Mouse (Mus musculus): ENCODE results near the gene Hoxb13. TPM values are rescaled to one million over a fixed set of nuclear protein-coding genes. Genes with fewer than 3 reads are reported as not detected.

The Hoxb13 gene
- not detected for total RNA-seq (2023)

DNA sequence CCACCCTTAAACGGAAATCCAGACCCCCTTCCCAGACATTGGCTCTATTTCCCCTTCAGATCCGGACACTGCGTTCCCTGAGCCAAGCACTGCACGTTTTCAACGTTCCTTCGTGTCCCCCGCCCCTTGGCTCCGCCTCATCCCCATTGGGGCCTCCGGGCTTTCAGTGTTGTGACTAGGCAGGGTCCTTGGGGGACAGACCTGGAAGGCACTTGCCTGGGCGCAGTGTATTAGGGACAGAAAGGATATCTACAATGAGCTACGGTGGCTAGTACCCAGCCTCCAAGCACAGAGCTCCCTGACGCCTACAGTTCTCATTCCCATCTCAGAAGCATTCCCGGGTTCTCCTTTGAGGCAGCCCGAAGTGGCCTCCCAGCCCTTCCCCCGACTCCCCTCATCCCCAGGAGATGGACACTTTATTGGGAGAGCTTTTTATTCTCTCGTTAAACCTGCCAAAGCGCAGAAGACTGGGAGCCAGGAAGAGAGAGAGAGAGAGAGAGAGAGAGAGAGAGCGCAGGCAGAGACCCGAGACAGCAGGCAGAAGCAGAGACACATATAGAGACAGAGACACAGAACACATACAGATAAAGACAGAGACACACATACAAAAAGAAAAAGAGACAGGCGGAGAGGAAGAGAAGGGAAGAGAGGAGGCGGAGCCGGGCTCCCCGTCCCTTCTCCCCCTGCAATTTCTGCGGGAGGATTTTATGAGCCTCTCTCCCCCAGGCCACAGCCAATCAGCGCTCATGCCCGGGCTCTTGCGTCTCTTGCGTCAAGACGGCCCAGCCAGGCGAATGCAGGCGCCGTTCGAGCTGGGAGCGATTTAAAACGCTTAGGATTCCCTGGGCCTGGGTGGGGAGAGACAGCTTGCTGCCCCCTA lies at the start of gene Hoxb13:
Gene Hoxb13, plus strand, starts transcription at position 796 of the 880 bp plus-strand sequence.

Other genes with a start within 250 kb of the Hoxb13 start
- gene Igf2bp1, start 188.4 kb upstream of the Hoxb13 start, total RNA-seq (2023), result not detected
- not detected for gene Gip, start 169.8 kb upstream of the Hoxb13 start, total RNA-seq (2023)
- gene Snf8, start 159.4 kb upstream of the Hoxb13 start, total RNA-seq (2023), result 46.4 TPM
- 43.2 TPM for gene Ube2z, start 128.9 kb upstream of the Hoxb13 start, total RNA-seq (2023)
- 110 TPM for gene Atp5g1, start 118.6 kb upstream of the Hoxb13 start, total RNA-seq (2023)
- not detected for gene Calcoco2, start 82.4 kb upstream of the Hoxb13 start, total RNA-seq (2023)
- gene Ttll6, start 60.5 kb upstream of the Hoxb13 start, total RNA-seq (2023), result not detected
- gene Hoxb9, start 77.1 kb downstream of the Hoxb13 start, total RNA-seq (2023), result not detected
- gene Hoxb8, start 87.6 kb downstream of the Hoxb13 start, total RNA-seq (2023), result not detected
- gene Hoxb7, start 92.3 kb downstream of the Hoxb13 start, total RNA-seq (2023), result not detected
- gene Hoxb6, start 98.2 kb downstream of the Hoxb13 start, total RNA-seq (2023), result not detected
- not detected for gene Hoxb5, start 109.0 kb downstream of the Hoxb13 start, total RNA-seq (2023)
- gene Hoxb4, start 124.0 kb downstream of the Hoxb13 start, total RNA-seq (2023), result 0.59 TPM
- gene Hoxb3, start 129.0 kb downstream of the Hoxb13 start, total RNA-seq (2023), result not detected
- gene Hoxb2, start 156.2 kb downstream of the Hoxb13 start, total RNA-seq (2023), result not detected
- not detected for gene Hoxb1, start 171.4 kb downstream of the Hoxb13 start, total RNA-seq (2023)